Comparison of ENCODE assay signal across 23 mouse cellular contexts in genomic region chr16:21374067-21374466, GRCm38 (mm10). TPM values are rescaled to one million over a fixed set of nuclear protein-coding genes. Genes with fewer than 3 reads are reported as not detected.
DNase-seq lines count a peak whose midpoint lies in the region; TF ChIP-seq lines count a peak whose summit lies in the region.
"Had no signal": no experiment of that assay in that cellular context is flagged by ENCODE, and none has a peak within 500 bp of the region (broad histone marks: within the 10 kb centered on the region; RNA-seq: fewer than 3 reads in every experiment).

No protein-coding gene starts in this region.

- peak overlapping the region; percentile 53 for H3K27ac ChIP-seq in cortical plate, adult 2 months (ENCODE audit: insufficient read depth, low read length)
- H3K27ac ChIP-seq: forebrain, embryonic 10.5 days; forebrain, embryonic 13.5 days; gastrocnemius, adult 2 months; hindbrain, embryonic 10.5 days; hindbrain, embryonic 14.5 days; hindbrain, postnatal 0 days had no signal

- H3K4me1 ChIP-seq in cortical plate, adult 2 months (ENCODE audit: control insufficient read depth, insufficient read depth, low read length) = peaks cover 6% of the 10 kb centered on the region

- TF ChIP-seq CTCF in cortical plate, adult 2 months (IDR thresholded peaks at IDR 0.05; ENCODE audit: extremely low read depth, insufficient read depth, low read length) = no peak

- no peak overlapping the region for H3K4me3 ChIP-seq in cortical plate, adult 2 months (ENCODE audit: insufficient read depth, low read length)
- H3K4me3 ChIP-seq: forebrain, embryonic 10.5 days; forebrain, embryonic 13.5 days; gastrocnemius, adult 2 months; hindbrain, embryonic 10.5 days had no signal

- TF ChIP-seq POLR2A in cortical plate, adult 2 months (IDR thresholded peaks at IDR 0.05; ENCODE audit: extremely low read depth, insufficient read depth, low read length) = no peak

- intact Hi-C loops in left cerebral cortex, postnatal 4 days (cut with DNase I) = no loop called here

- peak; percentile 46 to 55 for DNase-seq in frontal cortex, postnatal 36 days (ENCODE audit: low spot score in 2 of 2)
- no peak for DNase-seq in frontal cortex, postnatal 14 days (ENCODE audit: low spot score in 2 of 2)
- peak; percentile 29 to 53 for DNase-seq in left cerebral cortex, adult 18-20 months (ENCODE audit: low spot score in 2 of 2)
- DNase-seq in left cerebral cortex, postnatal 4 days = no peak
- peak; percentile 69 for DNase-seq in right cerebral cortex, adult 18-20 months
- DNase-seq in right cerebral cortex, postnatal 14 days = no peak
- no peak for DNase-seq in cerebellum, postnatal 25 days
- DNase-seq: adrenal gland, postnatal 10 days; adrenal gland, postnatal 36 days; B cell, adult 2 months; cerebellum, adult 11 months; cerebellum, adult 2 months; cerebellum, adult 9-11 months; cerebellum, postnatal 36 days; gastrocnemius, adult 2 months; gastrocnemius, postnatal 14 days; heart, postnatal 36 days had no signal

RNA-seq across cellular contexts. Expression of gene Vps8, which starts 48.9 kb away (rescaled TPM):
- 10 to 100 TPM; 56.1 to 58.1 TPM for total RNA-seq in left cerebral cortex, adult 18-20 months (2021)
- total RNA-seq in left cerebral cortex, postnatal 4 days (2021) = 10 to 100 TPM; 58.6 to 70.0 TPM
- polyA plus RNA-seq in cortical plate, adult 2 months (2012; rRNA removed) = 35.1 and 35.8 TPM in 2 replicates

Comparison
In these comparisons a context has a peak if more than half of its experiments do, and no peak if none do; other contexts are left out.
1. DNase-seq: peak in frontal cortex, postnatal 36 days (2 of 2), left cerebral cortex, adult 18-20 months (2 of 2) and right cerebral cortex, adult 18-20 months (single experiment); none in frontal cortex, postnatal 14 days (0 of 2), left cerebral cortex, postnatal 4 days (single experiment), right cerebral cortex, postnatal 14 days (single experiment) and cerebellum, postnatal 25 days (0 of 2).